Mouse (Mus musculus): ENCODE measurements around the gene Glipr1. TPM values are rescaled to one million over a fixed set of nuclear protein-coding genes. Genes with fewer than 3 reads are reported as not detected.
"Not testable (repeated sequence)": the region's sequence is repeated elsewhere in the genome, so short reads cannot be mapped to it uniquely, and the experiment has no call there.

Gene Glipr1
- polyA plus RNA-seq (2015; fragmentation: Nextera tagmentation; extraction: Ambion mirVana) = 0.42 and 0.65 TPM in 2 replicates

DNA sequence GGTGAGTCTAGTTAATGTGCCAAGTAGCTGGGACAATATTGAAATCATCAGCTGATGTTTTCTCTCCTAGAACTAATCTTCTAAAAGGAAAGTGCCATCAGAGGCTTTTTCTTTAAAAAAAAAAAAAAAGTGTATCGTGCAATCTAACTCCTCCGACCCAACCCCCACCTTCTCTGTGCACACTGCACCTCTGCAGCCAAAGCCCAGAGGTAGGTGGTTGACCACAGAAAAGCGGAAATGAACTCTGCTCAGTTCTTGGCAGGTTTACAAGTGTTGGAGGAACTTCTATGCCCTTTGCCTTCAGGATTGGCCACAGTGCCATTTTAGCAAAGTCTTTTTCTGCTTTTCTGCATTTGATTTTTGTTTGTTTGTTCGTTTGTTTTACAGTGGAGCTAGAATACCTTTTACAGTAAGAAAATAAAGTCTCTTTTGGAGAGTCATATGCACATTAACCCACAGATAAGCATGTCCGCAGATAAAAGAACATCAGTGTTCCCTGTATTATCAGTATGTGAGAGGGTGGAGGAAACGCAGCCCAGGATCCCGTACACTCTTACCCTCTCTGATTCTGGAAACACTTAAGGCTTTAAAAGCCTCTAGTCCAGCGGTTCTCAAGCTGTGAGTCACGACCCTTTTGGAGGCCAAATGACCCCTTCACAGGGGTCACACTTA, at the start of gene Glipr1:
Gene Glipr1 (minus strand): TSS at position 88 of the 672 bp plus-strand sequence.
- Histone ChIP-seq H3K4me3 (no peak within 1 kb of the TSS), H3K9me3 (no peaks in the 10 kb centered on the region), H3K27ac (replicated peaks) (no peak within 1 kb of the TSS), H3K4me2 (replicated peaks) (no peak within 1 kb of the TSS), H3K4me1 (no peaks in the 10 kb centered on the region), H3K36me3 (no peaks in the 10 kb centered on the region), H3K27me3 (no peaks in the 10 kb centered on the region), H3K9ac (replicated peaks) (no peak within 1 kb of the TSS)
- WGBS = 78% methylated on average over 9 of the region's 9 CpGs
- no peak for ATAC-seq (replicated peaks)

DNA sequence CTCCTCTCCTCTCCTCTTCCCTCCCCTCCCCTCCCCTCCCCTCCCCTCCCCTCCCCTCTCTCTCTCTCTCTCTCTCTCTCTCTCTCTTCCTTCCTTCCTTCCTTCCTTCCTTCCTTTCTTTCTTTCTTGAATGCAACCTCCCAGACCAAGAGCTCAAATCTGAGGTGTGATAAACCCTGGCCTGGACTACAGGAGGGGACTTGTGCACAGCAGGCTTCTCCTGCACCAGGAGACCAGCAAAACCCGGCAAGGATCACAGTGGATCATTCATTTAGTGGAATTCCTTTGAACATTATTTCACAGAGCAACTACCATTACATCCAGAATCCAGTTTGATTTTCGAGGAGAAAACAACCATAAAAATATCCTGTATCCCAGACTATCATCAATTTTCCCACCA, 49.5 kb upstream of the Glipr1 start:
- not testable (repeated sequence) for H3K4me2 ChIP-seq (replicated peaks); H3K4me1 ChIP-seq; H3K4me3 ChIP-seq; H3K9me3 ChIP-seq; H3K36me3 ChIP-seq; H3K27ac ChIP-seq (replicated peaks); H3K27me3 ChIP-seq; ATAC-seq (replicated peaks); H3K9ac ChIP-seq (replicated peaks)
- 75% methylated on average over 2 of the region's 2 CpGs for WGBS

- H3K4me2 ChIP-seq (replicated peaks) = no peak overlapping the region
- H3K4me1 ChIP-seq = no peaks in the 10 kb centered on the region
- H3K27ac ChIP-seq (replicated peaks) = no peak overlapping the region
- H3K4me3 ChIP-seq = no peak overlapping the region
- no peaks in the 10 kb centered on the region for H3K36me3 ChIP-seq
- ATAC-seq (replicated peaks) = no peak
- no peaks in the 10 kb centered on the region for H3K9me3 ChIP-seq
- no peak overlapping the region for H3K9ac ChIP-seq (replicated peaks)
- no peaks in the 10 kb centered on the region for H3K27me3 ChIP-seq
These were observed 48.8 kb upstream of the Glipr1 start for GRCm38 (mm10) chr10:112051220-112051619.

GRCm38 (mm10) chr10:112044283-112044682, 41.9 kb upstream of the Glipr1 start:
- not testable (repeated sequence) for H3K4me3 ChIP-seq; H3K36me3 ChIP-seq; H3K9me3 ChIP-seq; H3K27ac ChIP-seq (replicated peaks); H3K4me2 ChIP-seq (replicated peaks); ATAC-seq (replicated peaks); H3K9ac ChIP-seq (replicated peaks); H3K4me1 ChIP-seq; H3K27me3 ChIP-seq
- 63% methylated on average over 14 of the region's 14 CpGs for WGBS

DNA sequence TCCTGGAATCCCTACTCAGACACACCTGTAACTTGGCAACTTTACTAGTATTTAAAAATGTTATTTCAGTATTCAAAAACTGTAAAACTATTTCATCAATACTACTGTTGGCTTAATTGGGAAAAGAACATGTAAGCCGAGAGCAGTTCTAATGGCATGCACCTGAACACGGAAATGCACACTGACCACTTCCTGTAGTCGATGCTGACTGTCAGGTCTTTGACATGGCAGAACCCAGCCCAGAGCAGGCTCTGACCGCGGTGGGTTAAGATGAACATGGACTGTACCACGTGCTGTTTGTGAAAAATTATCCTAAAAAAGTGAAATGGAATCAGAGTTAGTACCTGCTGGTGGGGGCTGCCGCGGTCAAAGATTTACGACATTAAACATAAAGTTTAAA, 41.1 kb upstream of the Glipr1 start:
- not testable (repeated sequence) for H3K27me3 ChIP-seq; H3K4me1 ChIP-seq; H3K9me3 ChIP-seq; H3K27ac ChIP-seq (replicated peaks); H3K4me2 ChIP-seq (replicated peaks); H3K4me3 ChIP-seq; ATAC-seq (replicated peaks); H3K36me3 ChIP-seq; H3K9ac ChIP-seq (replicated peaks)
- 84% methylated on average over 9 of the region's 9 CpGs for WGBS

DNA sequence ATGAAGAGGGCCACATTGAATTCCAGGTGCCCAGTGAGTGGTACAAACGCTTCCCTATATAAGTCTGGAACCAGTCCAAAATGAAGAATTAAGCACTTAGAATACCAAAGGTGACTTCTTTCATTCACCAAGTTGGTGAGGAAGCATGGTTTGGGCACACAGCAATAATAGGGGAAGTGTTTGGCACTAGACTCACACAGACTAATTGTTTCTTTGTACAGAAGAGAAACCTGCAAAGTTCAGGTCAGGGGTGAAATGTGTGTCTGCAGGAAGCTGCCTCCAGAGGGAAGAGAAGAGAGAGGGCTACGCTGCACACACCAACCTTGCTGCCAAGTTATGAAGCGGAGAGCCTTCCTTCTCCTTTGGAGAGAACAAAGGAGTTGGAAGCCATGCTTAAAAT, 26.3 kb upstream of the Glipr1 start:
- H3K4me3 ChIP-seq; H3K4me1 ChIP-seq; H3K9ac ChIP-seq (replicated peaks); H3K27me3 ChIP-seq; H3K27ac ChIP-seq (replicated peaks); H3K9me3 ChIP-seq; H3K4me2 ChIP-seq (replicated peaks); ATAC-seq (replicated peaks); H3K36me3 ChIP-seq: not testable (repeated sequence)
- WGBS = 57% methylated on average over 3 of the region's 3 CpGs

DNA sequence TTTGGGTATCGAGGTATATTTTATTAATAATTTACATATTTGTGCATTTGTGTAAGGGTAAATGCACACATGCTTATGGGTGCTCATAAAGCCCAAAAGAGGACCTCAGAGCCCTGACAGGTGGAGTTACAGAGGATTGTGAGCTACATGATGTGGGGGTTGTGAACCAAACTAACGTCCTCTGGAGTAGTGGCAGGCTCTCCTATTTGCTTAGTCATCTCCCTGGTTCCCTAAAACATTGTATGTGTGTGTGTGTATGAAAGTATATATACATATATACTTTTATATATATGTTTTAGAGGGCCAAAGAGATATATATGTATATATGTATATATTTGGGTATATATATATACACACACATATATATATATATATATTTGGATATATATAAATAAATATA, 21.2 kb upstream of the Glipr1 start:
- H3K27me3 ChIP-seq = no peaks in the 10 kb centered on the region
- no peaks in the 10 kb centered on the region for H3K9me3 ChIP-seq
- H3K4me1 ChIP-seq = no peaks in the 10 kb centered on the region
- no peak overlapping the region for H3K4me3 ChIP-seq
- 83% methylated on average over 2 of the region's 2 CpGs for WGBS
- no peak overlapping the region for H3K9ac ChIP-seq (replicated peaks)
- H3K36me3 ChIP-seq = no peaks in the 10 kb centered on the region
- ATAC-seq (replicated peaks) = no peak
- no peak overlapping the region for H3K4me2 ChIP-seq (replicated peaks)
- no peak overlapping the region for H3K27ac ChIP-seq (replicated peaks)

DNA sequence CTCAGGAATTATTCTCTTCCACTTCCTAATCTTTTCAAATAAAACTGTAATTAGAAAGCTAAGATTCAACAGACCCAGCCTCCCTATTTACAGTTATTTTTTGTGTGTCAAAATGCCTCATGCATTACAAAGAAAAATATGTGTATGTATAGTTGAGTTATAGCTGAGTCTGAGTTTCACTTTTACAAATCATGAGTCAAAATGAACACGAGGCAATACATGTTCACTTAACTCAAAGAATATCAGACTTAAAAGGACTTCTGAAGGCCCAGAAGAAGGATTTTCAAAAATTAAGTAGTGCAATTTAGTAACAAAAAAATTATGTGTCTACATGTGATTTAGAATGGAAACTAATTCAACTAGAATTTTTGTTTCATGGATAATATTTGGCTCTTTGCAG, 7.1 kb upstream of the Glipr1 start:
- H3K27ac ChIP-seq (replicated peaks); H3K4me3 ChIP-seq; H3K9me3 ChIP-seq; H3K4me1 ChIP-seq; H3K4me2 ChIP-seq (replicated peaks); ATAC-seq (replicated peaks); H3K36me3 ChIP-seq; H3K9ac ChIP-seq (replicated peaks); H3K27me3 ChIP-seq: not testable (repeated sequence)
- 86% methylated on average over 1 of the region's 1 CpGs for WGBS

DNA sequence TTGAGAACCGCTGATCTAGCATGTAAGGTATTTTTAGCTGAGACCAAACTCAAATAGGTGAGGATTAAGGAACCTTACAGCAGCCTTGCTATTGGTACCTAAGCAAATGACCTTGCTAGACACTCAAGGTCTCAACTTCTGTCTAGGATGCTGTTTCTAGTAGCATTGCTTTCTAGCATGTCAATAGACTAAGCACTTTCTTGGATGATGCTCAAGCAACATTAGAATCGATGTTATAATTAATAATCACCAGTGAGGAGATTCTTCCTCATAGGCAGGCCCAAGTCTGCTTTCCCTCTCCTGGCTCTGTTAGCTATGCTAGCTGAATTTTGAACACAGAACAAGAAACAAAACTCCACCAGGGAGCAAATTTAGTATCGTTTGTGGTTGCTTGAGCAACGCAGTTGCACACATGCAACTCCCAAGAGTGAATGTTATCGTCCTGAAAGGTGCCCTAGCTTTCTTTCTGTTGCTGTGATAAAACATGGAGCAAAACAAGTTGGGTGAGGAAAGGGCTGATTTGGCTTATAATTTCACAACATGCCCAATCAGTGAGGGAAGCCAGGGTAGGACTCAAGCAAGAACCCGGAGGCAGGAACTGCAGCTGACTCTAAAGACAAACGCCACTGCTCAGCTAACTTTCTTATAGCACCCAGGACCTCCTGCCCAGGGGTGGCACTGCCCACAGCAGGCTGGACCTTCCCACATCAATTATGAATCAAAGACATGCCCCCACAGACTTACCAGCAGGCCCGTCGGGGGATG, 493 bp downstream of the Glipr1 start:
- no peaks in the 10 kb centered on the region for H3K27me3 ChIP-seq
- 90% methylated on average over 9 of the region's 9 CpGs for WGBS
- no peak overlapping the region for H3K9ac ChIP-seq (replicated peaks)
- no peak overlapping the region for H3K27ac ChIP-seq (replicated peaks)
- no peak overlapping the region for H3K4me2 ChIP-seq (replicated peaks)
- no peaks in the 10 kb centered on the region for H3K9me3 ChIP-seq
- ATAC-seq (replicated peaks) = no peak
- no peaks in the 10 kb centered on the region for H3K36me3 ChIP-seq
- H3K4me3 ChIP-seq = no peak overlapping the region
- H3K4me1 ChIP-seq = no peaks in the 10 kb centered on the region

DNA sequence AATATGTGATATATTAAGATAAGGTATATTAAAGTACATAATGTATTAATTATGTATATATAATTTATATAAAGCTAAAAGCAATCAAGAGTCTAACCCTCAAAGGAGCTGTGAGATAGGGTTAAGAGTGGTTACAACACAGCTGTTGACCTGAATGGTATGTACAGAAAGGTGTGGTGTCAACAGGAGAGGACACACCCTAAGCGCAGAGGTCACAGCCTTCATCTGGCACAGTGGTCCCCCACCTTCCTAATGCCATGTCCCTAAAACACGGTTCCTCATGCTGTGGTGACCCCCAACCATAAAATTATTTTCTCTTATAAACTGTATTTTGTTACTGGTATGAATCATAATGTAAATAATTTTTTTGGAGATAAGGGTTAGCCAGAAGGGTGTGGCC, 1.1 kb downstream of the Glipr1 start:
- no peaks in the 10 kb centered on the region for H3K27me3 ChIP-seq
- no peak for ATAC-seq (replicated peaks)
- H3K4me3 ChIP-seq = no peak overlapping the region
- H3K4me1 ChIP-seq = no peaks in the 10 kb centered on the region
- no peaks in the 10 kb centered on the region for H3K9me3 ChIP-seq
- 96% methylated on average over 2 of the region's 2 CpGs for WGBS
- no peak overlapping the region for H3K27ac ChIP-seq (replicated peaks)
- no peaks in the 10 kb centered on the region for H3K36me3 ChIP-seq
- H3K9ac ChIP-seq (replicated peaks) = no peak overlapping the region
- H3K4me2 ChIP-seq (replicated peaks) = no peak overlapping the region

- ATAC-seq (replicated peaks) = no peak
- no peak overlapping the region for H3K9ac ChIP-seq (replicated peaks)
- H3K4me3 ChIP-seq = no peak overlapping the region
- no peak overlapping the region for H3K27ac ChIP-seq (replicated peaks)
- no peaks in the 10 kb centered on the region for H3K27me3 ChIP-seq
- 91% methylated on average over 5 of the region's 5 CpGs for WGBS
- H3K4me2 ChIP-seq (replicated peaks) = no peak overlapping the region
- no peaks in the 10 kb centered on the region for H3K9me3 ChIP-seq
- no peaks in the 10 kb centered on the region for H3K36me3 ChIP-seq
- no peaks in the 10 kb centered on the region for H3K4me1 ChIP-seq
These were observed 1.9 kb downstream of the Glipr1 start for GRCm38 (mm10) chr10:112000568-112000967.

- Histone ChIP-seq H3K27me3 (no peaks in the 10 kb centered on the region), H3K9me3 (no peaks in the 10 kb centered on the region)
- 59% methylated on average over 3 of the region's 3 CpGs for WGBS
These were observed 2.7 kb downstream of the Glipr1 start for GRCm38 (mm10) chr10:111999765-112000164.

DNA sequence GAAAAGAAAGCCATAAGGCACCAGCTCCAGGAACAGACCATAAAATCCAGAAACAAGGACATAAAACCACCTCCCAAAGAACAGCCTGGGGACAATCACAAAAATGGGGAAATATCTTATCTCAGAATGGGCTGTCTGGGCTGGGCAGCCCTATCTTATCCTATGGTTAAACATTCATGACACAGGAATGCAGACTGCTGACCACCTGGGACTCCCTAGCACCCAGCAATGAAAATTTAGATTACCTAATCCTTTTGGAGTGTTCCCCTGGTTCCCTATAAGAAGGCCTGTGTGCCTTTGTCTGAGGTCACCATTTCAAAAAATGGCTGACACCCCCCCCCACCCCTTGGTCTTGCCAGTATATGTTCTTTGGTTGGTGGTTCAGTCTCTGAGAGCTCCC, 4.8 kb downstream of the Glipr1 start:
- Histone ChIP-seq H3K27ac (replicated peaks) (no peak overlapping the region), H3K9ac (replicated peaks) (no peak overlapping the region), H3K9me3 (no peaks in the 10 kb centered on the region), H3K4me1 (no peaks in the 10 kb centered on the region), H3K36me3 (no peaks in the 10 kb centered on the region), H3K4me3 (no peak overlapping the region), H3K27me3 (no peaks in the 10 kb centered on the region), H3K4me2 (replicated peaks) (no peak overlapping the region)
- no peak for ATAC-seq (replicated peaks)

More at GRCm38 (mm10) chr10:111999765-112000164, 2.7 kb downstream of the Glipr1 start:
- no peak overlapping the region for H3K9ac ChIP-seq (replicated peaks)
- H3K4me1 ChIP-seq = no peaks in the 10 kb centered on the region
- H3K36me3 ChIP-seq = no peaks in the 10 kb centered on the region
- no peak for ATAC-seq (replicated peaks)
- H3K4me2 ChIP-seq (replicated peaks) = no peak overlapping the region
- no peak overlapping the region for H3K4me3 ChIP-seq
- H3K27ac ChIP-seq (replicated peaks) = no peak overlapping the region

All from forebrain, embryonic 15.5 days (tissue).